Mouse (Mus musculus): ENCODE results near the gene Gm13287.
"Not testable (repeated sequence)": the region's sequence is repeated elsewhere in the genome, so short reads cannot be mapped to it uniquely, and the experiment has no call there.

- TF ChIP-seq CTCF (IDR thresholded peaks at IDR 0.05; ENCODE audit: borderline replicate concordance, extremely low read depth, insufficient read depth, insufficient read length); POLR2A (IDR thresholded peaks at IDR 0.05; ENCODE audit: borderline replicate concordance, extremely low read depth, insufficient read depth, insufficient read length, poor library complexity, severe bottlenecking): not testable (repeated sequence)
Observed at GRCm38 (mm10) chr4:88805761-88806160, 2.7 kb downstream of the Gm13287 start.
